Mouse (Mus musculus): Measurements from ENCODE around the gene Pnrc2.

The Pnrc2 gene

GRCm38 (mm10) chr4:135891539-135891938 is 17.9 kb upstream of the Pnrc2 start:
- no peak for DNase-seq

DNA sequence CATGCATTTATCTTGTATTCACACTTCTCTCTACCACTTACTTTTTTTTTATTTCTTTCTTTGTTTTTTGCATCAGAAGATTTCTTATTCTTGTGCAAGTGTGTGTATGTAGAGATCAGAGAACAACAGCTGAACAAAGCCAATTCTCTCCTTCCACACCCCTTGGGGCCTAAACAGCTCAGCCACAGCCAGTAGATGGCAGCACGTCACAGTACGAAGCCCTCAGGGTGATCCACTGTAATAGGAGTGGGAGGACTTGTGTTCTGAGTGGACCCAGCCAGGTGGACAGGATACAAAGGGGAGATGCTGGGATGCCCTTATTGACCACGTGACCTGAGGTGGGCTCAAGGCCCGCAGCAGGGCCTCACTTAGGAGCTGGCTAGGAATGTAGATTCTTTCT is 16.2 kb upstream of the Pnrc2 start:
- DNase-seq, result peak; percentile 84

- no peak for DNase-seq
These were observed 15.7 kb upstream of the Pnrc2 start for GRCm38 (mm10) chr4:135889146-135889883.

GRCm38 (mm10) chr4:135888448-135889057 is 14.9 kb upstream of the Pnrc2 start:
- no peak for DNase-seq

DNA sequence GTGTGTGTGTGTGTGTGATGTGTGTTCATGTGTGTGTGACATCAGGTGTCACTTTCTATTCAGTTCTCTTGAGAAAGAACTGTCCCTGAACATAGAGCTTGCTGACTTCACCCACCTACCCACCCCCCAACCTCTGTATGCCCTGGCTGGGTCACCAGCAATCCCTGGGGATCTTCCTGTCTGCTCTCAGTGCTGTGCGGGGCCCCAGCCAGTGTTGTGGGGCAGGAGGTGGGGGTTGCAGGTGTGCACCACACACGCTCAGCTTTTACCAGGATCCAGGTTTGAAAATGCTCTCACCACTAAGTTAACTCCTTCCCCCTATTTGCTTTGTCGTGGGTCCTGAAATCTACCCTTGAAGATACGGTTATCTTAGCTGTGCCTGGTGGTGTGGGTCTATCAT is 12.5 kb upstream of the Pnrc2 start:
- no peak for DNase-seq

DNA sequence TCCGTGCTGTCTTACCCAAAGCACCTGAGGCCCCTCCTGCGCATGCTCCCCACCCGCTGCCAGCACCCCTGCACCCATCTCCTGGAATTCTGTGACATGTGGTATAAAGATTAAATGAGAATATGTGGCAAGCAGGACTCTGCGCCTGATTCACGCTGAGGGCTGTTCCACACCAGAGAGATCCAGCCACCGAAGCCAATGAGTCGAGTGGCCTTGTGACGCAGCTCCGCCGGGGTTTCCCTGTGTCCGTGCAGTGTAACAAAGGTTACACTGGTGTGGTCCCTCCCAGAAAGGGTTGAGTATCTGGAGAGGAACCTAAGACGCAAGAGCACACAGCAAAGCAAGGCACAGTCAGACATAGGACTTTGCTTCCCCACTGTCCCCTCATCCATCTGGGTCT is 12.0 kb upstream of the Pnrc2 start:
- no peak for DNase-seq

DNA sequence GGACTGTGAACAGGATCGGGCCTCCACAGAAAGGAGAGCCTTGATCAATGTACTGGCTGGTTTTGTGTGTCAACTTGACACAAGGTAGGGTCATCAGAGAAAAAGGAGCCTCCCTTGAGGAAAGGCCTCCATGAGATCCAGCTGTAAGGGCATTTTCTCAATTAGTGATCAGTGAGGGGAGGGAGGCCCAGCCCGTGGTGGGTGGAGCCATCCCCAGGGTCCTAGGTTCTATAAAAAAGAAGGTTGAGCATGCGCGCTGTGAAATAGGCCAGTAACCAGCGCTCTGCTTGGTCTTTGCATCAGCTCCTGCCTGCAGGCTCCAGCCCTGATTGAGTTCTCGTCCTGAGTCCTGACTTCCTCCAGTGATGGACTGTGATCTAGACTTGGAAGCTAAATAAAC is 10.9 kb upstream of the Pnrc2 start:
- no peak for DNase-seq

DNA sequence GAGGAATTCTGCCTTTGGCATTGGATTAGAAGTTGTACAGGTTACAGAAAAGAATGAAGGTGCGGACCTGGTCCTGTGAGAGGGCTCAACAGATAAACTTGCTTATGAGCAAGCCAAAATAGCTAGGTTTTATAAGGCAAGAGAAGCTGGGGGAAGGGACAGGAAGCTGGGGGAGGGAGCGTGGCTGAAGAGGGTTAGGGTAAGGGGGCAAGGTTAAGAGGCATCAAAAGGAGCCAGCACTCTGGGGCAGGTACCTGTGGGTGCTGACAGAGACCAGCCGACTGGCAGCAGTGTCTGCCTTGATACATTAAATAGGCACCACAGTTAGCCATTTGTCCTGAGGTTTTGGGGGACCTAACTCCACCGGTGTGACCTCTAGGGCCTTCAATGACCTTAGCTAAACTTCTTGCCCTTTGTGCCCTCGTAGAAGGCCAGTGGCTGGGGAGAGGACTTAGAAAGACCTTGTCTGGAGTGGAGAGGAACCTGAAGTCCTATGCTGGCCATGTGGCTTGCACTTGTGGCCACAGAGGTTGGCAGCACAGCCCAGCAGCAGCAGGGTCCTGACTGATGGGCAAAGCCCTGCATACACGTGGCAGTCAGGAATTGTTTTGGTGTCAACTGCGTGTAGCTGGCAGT is 10.3 kb upstream of the Pnrc2 start:
- DNase-seq, result no peak

DNA sequence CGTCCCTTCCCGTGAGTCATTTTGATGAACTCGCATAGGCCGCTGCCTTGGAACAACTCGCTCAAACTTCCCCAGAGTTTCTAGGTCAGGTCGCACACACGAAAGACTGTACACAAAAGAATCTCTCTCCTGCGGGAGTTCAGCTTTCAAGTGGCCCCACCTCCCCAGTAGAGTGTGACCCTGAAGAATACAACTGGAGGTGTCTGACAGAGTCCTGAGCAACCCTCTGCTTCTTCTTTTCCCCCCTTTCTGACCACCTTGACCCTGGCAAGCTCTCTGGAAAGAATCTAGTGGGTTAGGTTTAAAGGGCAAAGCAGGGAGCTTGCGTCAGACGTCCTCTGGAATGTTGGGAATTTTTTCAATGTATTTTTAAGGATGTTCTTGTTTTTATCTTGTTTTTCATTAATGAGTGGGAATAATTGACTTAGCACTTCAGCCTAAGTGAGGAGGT is 9.8 kb upstream of the Pnrc2 start:
- DNase-seq, result peak; percentile 54

GRCm38 (mm10) chr4:135882023-135882422 is 8.4 kb upstream of the Pnrc2 start:
- no peak for DNase-seq

GRCm38 (mm10) chr4:135880576-135880975 is 6.9 kb upstream of the Pnrc2 start:
- DNase-seq, result no peak

DNA sequence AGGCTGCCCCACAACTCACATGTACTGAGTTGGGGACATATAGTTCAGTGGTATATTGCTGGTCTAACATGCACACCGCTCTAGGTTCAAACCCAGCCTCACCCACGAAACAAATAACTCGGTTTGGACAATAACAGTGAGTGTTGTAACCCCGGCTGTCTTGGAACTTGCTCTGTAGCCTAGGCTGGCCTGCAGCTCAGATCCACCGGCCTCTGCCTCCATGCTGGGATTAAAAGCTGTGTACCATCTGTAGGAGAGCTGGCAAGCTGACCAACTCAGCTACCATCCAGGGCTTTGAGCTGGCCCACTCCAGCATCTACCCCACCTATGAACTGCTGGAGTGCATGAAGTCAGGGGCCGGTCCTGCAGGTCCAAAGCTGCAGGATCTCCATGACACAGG is 6.4 kb upstream of the Pnrc2 start:
- no peak for DNase-seq

DNA sequence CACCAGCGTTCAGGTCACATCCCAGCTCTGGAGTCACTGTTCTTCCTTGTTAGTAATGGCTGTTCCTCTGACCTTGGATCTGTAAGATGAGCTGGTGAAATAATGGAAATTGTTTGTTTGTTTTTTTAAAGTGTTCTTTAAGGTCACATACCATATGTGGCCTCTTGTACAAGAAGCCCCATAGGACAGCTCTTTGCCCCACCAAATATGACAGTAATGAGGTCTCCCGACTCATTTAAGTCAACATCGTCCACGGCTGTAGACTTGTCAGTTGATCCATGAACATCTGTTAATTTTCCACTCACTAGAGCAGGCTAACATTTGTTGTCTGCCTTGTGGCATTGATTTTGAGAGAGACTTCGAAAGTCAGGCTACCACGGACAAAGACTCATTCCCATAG is 5.4 kb upstream of the Pnrc2 start:
- no peak for DNase-seq

- DNase-seq, result peak; percentile 67
These were observed 4.1 kb upstream of the Pnrc2 start for GRCm38 (mm10) chr4:135877742-135878141.

DNA sequence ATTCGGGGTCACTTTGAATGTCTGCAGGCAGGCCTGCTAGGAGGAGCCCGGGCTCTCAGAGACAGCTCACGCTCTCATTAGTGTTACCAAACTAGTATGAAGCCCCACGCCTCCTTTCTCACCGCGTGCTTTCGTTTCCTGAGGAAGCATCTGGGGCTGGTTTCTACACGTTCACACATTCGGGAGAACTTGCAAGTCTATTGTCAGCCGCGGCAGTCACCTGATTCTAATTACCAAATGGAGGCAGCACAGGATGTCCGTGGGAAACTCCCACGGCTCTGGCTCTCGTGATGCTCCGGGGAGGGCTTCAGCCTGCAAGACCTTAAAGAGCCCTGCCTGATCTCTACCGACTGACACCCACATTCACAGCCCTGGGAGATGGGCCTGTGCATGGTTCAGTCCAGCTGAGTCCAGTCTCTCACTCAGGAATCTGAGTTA is 3.0 kb upstream of the Pnrc2 start:
- DNase-seq, result peak; percentile 85

DNA sequence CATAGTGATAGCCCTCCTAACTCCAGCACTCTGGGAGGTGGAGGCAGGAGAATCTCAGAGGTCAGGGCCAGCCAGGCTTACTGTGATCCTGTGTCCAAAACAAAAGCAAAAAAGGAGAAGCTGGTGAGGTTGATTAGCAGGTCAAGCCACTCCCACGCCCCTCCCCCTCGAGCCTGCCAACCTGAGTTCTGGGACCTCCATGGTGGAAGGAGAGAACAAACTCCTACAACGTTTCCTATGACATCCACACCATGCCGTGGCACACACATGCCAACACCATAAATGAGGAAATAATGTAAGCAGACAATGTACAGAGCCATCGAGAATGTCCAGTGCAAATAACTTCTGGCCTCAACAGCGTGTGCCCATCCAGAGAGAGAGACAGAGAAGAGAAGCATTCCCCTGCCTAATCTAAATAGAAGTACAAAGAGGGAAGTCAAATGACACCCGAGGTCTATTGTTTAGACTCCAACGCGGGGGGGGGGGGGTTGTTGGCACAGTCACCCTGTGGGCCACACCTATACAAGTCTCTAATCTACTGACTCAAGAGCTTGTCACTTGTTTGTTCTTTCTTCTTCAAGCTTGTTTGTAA is 2.4 kb upstream of the Pnrc2 start:
- peak; percentile 65 for DNase-seq

GRCm38 (mm10) chr4:135875546-135875945 is 1.9 kb upstream of the Pnrc2 start:
- DNase-seq, result no peak

- no peak for DNase-seq
These were observed 1.2 kb upstream of the Pnrc2 start for GRCm38 (mm10) chr4:135874564-135875535.

DNA sequence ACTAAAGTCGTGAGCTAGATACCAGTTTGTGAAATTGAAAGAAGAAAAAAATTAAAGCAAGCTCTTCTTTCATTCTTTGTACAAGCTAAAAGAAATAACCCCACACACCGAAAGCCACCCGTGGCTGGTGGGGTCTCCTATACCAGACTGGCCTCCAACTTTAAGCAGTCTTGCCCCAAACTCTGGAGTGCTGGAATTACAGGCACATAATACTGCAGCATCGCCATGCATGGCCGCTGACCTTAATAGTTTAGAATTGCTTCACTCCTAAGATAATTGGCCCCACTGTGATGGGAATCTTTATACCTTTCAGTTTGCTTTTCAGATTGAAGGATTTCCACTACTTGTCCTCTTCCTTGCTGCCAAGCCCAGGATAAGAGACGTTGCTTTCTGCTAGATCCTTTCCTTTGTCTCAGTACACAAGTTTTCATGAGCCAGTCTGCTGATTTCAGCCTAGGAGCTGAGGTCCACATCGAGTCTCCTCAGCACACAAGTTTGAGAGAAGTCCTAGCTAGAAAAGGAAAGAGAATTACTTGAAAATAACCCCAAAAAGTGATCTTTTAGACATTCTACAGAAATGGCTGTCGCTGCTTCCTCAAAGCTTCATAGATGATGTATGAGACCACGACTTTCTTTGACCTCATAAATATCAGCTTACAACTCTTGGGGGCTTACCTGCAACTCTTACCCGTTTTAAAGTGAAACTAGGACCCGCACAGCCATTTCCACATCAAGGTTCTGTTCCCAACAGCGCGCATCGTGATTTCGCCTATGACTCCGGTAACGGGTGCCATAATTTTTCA is 860 bp downstream of the Pnrc2 start:
- no peak for DNase-seq

DNA sequence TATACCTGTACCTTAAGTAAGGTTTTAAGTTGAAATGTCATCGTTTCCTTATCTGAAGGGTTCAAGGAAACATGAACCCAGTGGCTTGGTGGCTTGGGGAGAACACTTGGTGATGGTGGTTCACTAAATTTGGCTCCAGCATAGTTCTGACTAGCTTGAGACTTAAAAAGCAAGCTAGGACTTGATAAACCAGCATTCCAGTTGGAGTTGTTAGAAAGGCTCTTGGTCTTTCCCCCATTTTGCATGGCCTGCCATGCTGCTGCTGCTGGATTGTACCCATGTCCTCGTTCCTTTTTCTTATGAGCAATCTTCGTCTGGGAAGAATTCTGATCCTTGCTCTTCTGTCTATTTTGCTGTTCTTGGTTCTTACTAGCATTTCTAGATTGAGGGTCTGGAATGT is 1.6 kb downstream of the Pnrc2 start:
- no peak for DNase-seq

DNA sequence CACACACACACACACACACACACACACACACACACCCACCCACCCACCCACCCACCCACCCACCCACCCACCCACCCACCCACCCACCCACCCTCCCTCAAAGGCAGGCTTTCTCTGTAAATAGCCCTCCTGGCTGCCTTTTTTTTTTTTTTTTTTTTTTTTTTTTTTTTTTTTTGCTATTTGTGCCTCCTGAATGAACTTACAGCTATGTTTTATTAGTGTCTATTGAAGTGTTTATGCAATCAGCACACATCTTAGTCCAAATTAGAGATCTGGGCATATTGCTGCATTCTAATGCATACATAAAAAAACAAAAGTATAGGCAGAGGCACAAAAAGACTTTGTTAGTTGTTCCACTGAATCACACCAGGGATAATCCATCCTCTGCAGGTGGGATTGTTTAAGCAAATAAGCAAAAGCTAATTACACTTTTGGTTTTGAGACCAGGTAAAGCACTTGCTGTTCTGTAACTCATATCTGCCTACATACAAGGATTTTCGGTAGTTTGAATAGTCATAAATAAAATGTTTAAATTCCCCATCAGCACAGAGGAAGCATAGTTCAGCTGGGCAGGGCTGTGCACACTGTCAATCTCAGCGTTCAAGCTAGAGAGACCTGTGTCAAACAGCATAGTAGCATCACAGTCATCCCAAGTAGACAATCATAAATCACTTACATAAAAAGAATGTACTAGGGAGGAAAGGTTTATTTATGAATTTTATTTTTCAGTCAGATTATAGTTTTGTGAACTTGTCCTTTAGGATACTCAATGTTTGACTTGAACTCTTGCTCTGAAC is 3.2 kb downstream of the Pnrc2 start:
- no peak for DNase-seq
